Mouse (Mus musculus) CD4-positive, CD25-positive, alpha-beta regulatory T cell (primary cell): Measurements from ENCODE around the gene Cox5b. TPM values are rescaled to one million over a fixed set of nuclear protein-coding genes. Genes with fewer than 3 reads are reported as not detected.

Source experiments
- polyA plus RNA-seq: library from polyadenylated mRNA; unstranded; fragments of 100-300 nt; shearing (Covaris generic); gene quantifications from one replicate; pipeline ENCODE4 v1.2.1, GENCODE M21; 2017

Cox5b gene
- polyA plus RNA-seq, result 473 TPM

GRCm38 (mm10) chr1:36691271-36692155 is at the start of gene Cox5b:
Gene Cox5b (plus strand): TSS chr1:36691449.

GRCm38 (mm10) chr1:36682620-36683355 is 8.5 kb upstream of the Cox5b start, which contains the start of gene Fam178b:
Gene Fam178b (minus strand): TSS chr1:36683183.

GRCm38 (mm10) chr1:36709854-36710280 is 18.6 kb downstream of the Cox5b start, which contains the start of gene 4933424G06Rik:
Gene 4933424G06Rik (plus strand): TSS chr1:36710149.

GRCm38 (mm10) chr1:36714311-36714710 is 23.1 kb downstream of the Cox5b start, which contains the start of gene Actr1b:
Gene Actr1b (minus strand): TSS chr1:36714422.

Other genes starting within 250 kb of the Cox5b start
- 24.1 TPM for gene Lman2l, start 246.2 kb upstream of the Cox5b start, polyA plus RNA-seq
- gene Cnnm4, start 219.8 kb upstream of the Cox5b start, polyA plus RNA-seq, result 2.1 TPM
- gene Cnnm3, start 179.6 kb upstream of the Cox5b start, polyA plus RNA-seq, result 39.8 TPM
- gene Ankrd23, start 154.6 kb upstream of the Cox5b start, polyA plus RNA-seq, result 35.1 TPM
- 1.2 TPM for gene Gm42417, start 152.0 kb upstream of the Cox5b start, polyA plus RNA-seq
- 40.6 TPM for gene Ankrd39, start 144.0 kb upstream of the Cox5b start, polyA plus RNA-seq
- gene Sema4c, start 133.1 kb upstream of the Cox5b start, polyA plus RNA-seq, result 0.39 TPM
- gene Fam178b, start 8.3 kb upstream of the Cox5b start, polyA plus RNA-seq, result not detected
- gene 4933424G06Rik, start 18.7 kb downstream of the Cox5b start, polyA plus RNA-seq, result not detected
- gene Actr1b, start 23.0 kb downstream of the Cox5b start, polyA plus RNA-seq, result 66.2 TPM
- 213 TPM for gene Zap70, start 70.3 kb downstream of the Cox5b start, polyA plus RNA-seq